Comparison of ENCODE assay signal across 21 mouse cellular contexts in the genomic region with DNA sequence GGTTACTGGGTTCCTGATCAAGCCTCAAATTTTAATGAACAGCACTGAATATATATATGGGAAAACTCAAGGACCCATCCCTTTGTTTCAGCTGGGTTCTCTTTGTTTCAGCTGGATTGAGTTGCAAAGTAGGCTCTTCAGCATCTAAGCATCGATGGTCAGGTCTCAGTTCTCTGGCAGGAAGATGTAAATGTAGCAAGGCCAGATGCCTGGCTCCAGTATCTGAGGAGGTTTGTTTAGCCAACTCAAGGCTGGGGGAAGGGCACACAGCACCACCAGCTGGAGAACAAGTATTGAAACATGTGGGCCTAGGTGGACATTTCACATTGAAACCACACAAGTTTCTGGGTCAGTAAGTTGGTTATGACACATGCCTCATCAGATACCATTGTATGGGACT. TPM values are rescaled to one million over a fixed set of nuclear protein-coding genes. Genes with fewer than 3 reads are reported as not detected.
DNase-seq lines count a peak whose midpoint lies in the region; TF ChIP-seq lines count a peak whose summit lies in the region.
"Had no signal": no experiment of that assay in that cellular context is flagged by ENCODE, and none has a peak within 500 bp of the region (broad histone marks: within the 10 kb centered on the region; RNA-seq: fewer than 3 reads in every experiment).

No protein-coding gene starts in this region.

- H3K4me3 ChIP-seq in ES-Bruce4 (ENCODE audit: low read depth, low read length): no peak overlapping the region
- H3K4me3 ChIP-seq: embryonic facial prominence, embryonic 12.5 days; embryonic facial prominence, embryonic 15.5 days; heart, adult 2 months; hindbrain, embryonic 12.5 days; hindbrain, embryonic 15.5 days had no signal

- peak; percentile 73 for TF ChIP-seq EP300 in ES-Bruce4 (IDR thresholded peaks at IDR 0.05; ENCODE audit: insufficient read depth, low read depth, low read length)

- H3K36me3 ChIP-seq in ES-Bruce4 (ENCODE audit: control insufficient read depth, insufficient read depth, low read length, poor library complexity, severe bottlenecking): 0 out of 2 replicates have a peak, but pooled peaks cover 2% of the 10 kb centered on the region
- H3K36me3 ChIP-seq: embryonic facial prominence, embryonic 12.5 days; embryonic facial prominence, embryonic 15.5 days; hindbrain, embryonic 12.5 days; hindbrain, embryonic 15.5 days had no signal

- no peak for TF ChIP-seq POLR2A in ES-Bruce4 (IDR thresholded peaks at IDR 0.05; ENCODE audit: insufficient read depth, low read length)

- H3K9me3 ChIP-seq in ES-Bruce4 (replicated peaks; ENCODE audit: control insufficient read depth, insufficient read depth, low read length, poor library complexity, severe bottlenecking): peaks cover 20% of the 10 kb centered on the region
- H3K9me3 ChIP-seq: embryonic facial prominence, embryonic 12.5 days; hindbrain, embryonic 12.5 days; hindbrain, embryonic 15.5 days had no signal

- TF ChIP-seq CTCF in ES-Bruce4 (IDR thresholded peaks at IDR 0.05; ENCODE audit: low read depth, low read length): peak; percentile 46

- no peaks in the 10 kb centered on the region for H3K27me3 ChIP-seq in ES-Bruce4 (ENCODE audit: control insufficient read depth, insufficient read depth, low read length, poor library complexity, severe bottlenecking)
- H3K27me3 ChIP-seq: embryonic facial prominence, embryonic 12.5 days; embryonic facial prominence, embryonic 15.5 days; hindbrain, embryonic 12.5 days; hindbrain, embryonic 15.5 days; Patski had no signal

- H3K27ac ChIP-seq in ES-Bruce4 (ENCODE audit: insufficient read depth, low read length): peak overlapping the region; percentile 74
- H3K27ac ChIP-seq: embryonic facial prominence, embryonic 12.5 days; embryonic facial prominence, embryonic 15.5 days; heart, adult 2 months; hindbrain, embryonic 12.5 days; hindbrain, embryonic 15.5 days had no signal

- no peak overlapping the region for H3K9ac ChIP-seq in ES-Bruce4 (ENCODE audit: low read depth, poor library complexity, severe bottlenecking)
- H3K9ac ChIP-seq: embryonic facial prominence, embryonic 12.5 days; embryonic facial prominence, embryonic 15.5 days; forebrain, postnatal 0 days; hindbrain, embryonic 12.5 days; hindbrain, embryonic 15.5 days had no signal

- H3K4me1 ChIP-seq in ES-Bruce4 (ENCODE audit: control insufficient read depth, insufficient read depth, low read length): peaks cover 4% of the 10 kb centered on the region
- H3K4me1 ChIP-seq: embryonic facial prominence, embryonic 12.5 days; embryonic facial prominence, embryonic 15.5 days; hindbrain, embryonic 12.5 days; hindbrain, embryonic 15.5 days had no signal

- DNase-seq in 416B (ENCODE audit: low read depth) (peak; percentile 25), NIH3T3 (ENCODE audit: low read depth) (peak; percentile 26)
- DNase-seq in kidney, postnatal 25 days: no peak
- no peak for DNase-seq in frontal cortex, adult 2 months (ENCODE audit: extremely low spot score in 1 of 2, low spot score in 1 of 2)
- no peak for DNase-seq in adrenal gland, postnatal 36 days
- DNase-seq: adrenal gland, adult 8-10 months; adrenal gland, postnatal 25 days; cerebellum, adult 18-20 months; cerebellum, adult 9-10 months; cerebellum, postnatal 14 days; forebrain, postnatal 0 days; gastrocnemius, postnatal 25 days; heart, adult 2 months had no signal

RNA-seq across cellular contexts. Expression of gene C330021F23Rik, which starts 15.6 kb away (rescaled TPM):
- 22.8 and 24.0 TPM in 2 replicates for polyA plus RNA-seq in ES-Bruce4 (2011; ENCODE audit: insufficient read depth, insufficient read length, low read depth, missing spikeins)
- polyA plus RNA-seq in frontal cortex, adult 2 months (2012; rRNA removed): 0.56 TPM in 1 of 2 replicates, not detected in the other
- under 1 TPM in 1 of 2 experiments, not detected in 1; 0.23 TPM for total RNA-seq in adrenal gland, postnatal 36 days (2021)
- total RNA-seq: adrenal gland, adult 8-10 months; adrenal gland, postnatal 25 days; forebrain, postnatal 0 days; gastrocnemius, adult 8-10 months; gastrocnemius, postnatal 25 days had no signal
- polyA plus RNA-seq: activated CD4-positive, CD25-positive, alpha-beta regulatory T cell, adult 4 months; heart, adult 2 months had no signal

RNA-seq across cellular contexts. Expression of gene Camsap3, which starts 34.9 kb away (rescaled TPM):
- 68.9 and 69.1 TPM in 2 replicates for polyA plus RNA-seq in ES-Bruce4 (2011; ENCODE audit: insufficient read depth, insufficient read length, low read depth, missing spikeins)
- polyA plus RNA-seq in frontal cortex, adult 2 months (2012; rRNA removed): 31.7 and 32.7 TPM in 2 replicates
- total RNA-seq in adrenal gland, postnatal 36 days (2021): 1 to 10 TPM; 5.5 to 5.6 TPM
- polyA plus RNA-seq: activated CD4-positive, CD25-positive, alpha-beta regulatory T cell, adult 4 months had no signal

RNA-seq across cellular contexts. Expression of gene Pnpla6, which starts 37.1 kb away (rescaled TPM):
- 46.6 and 47.5 TPM in 2 replicates for polyA plus RNA-seq in ES-Bruce4 (2011; ENCODE audit: insufficient read depth, insufficient read length, low read depth, missing spikeins)
- polyA plus RNA-seq in frontal cortex, adult 2 months (2012; rRNA removed): 65.5 and 79.6 TPM in 2 replicates
- total RNA-seq in adrenal gland, postnatal 36 days (2021): 10 to 100 TPM; 35.8 to 37.1 TPM

RNA-seq across cellular contexts. Expression of gene Mcoln1, which starts 52.0 kb away (rescaled TPM):
- polyA plus RNA-seq in ES-Bruce4 (2011; ENCODE audit: insufficient read depth, insufficient read length, low read depth, missing spikeins): 62.0 and 62.3 TPM in 2 replicates
- polyA plus RNA-seq in frontal cortex, adult 2 months (2012; rRNA removed): 215 and 230 TPM in 2 replicates
- total RNA-seq in adrenal gland, postnatal 36 days (2021): 10 to 100 TPM; 36.1 to 39.8 TPM

RNA-seq across cellular contexts. Expression of gene Zfp358, which starts 59.3 kb away (rescaled TPM):
- polyA plus RNA-seq in ES-Bruce4 (2011; ENCODE audit: insufficient read depth, insufficient read length, low read depth, missing spikeins): 15.5 and 17.7 TPM in 2 replicates
- polyA plus RNA-seq in frontal cortex, adult 2 months (2012; rRNA removed): 48.5 and 50.2 TPM in 2 replicates
- total RNA-seq in adrenal gland, postnatal 36 days (2021): 10 to 100 TPM; 18.3 to 22.3 TPM

Comparison
In these comparisons a context has a peak if more than half of its experiments do, and no peak if none do; other contexts are left out.
1. DNase-seq: peak in 416B (single experiment) and NIH3T3 (single experiment); none in kidney, postnatal 25 days (0 of 2), frontal cortex, adult 2 months (0 of 2) and adrenal gland, postnatal 36 days (0 of 2).
2. RNA of gene C330021F23Rik, which starts 15.6 kb away (polyA plus RNA-seq): 22.8 to 24.0 TPM in ES-Bruce4; 0.56 TPM in frontal cortex, adult 2 months; every median in the first group is over 10 times any median in the second.